Comparison of ENCODE assay signal across 7 mouse cellular contexts in genomic region chr8:3567641-3568371, GRCm38 (mm10). TPM values are rescaled to one million over a fixed set of nuclear protein-coding genes. Genes with fewer than 3 reads are reported as not detected.
DNase-seq lines count a peak whose midpoint lies in the region; ATAC-seq lines count a peak whose summit lies in the region.

Gene C330021F23Rik (plus strand): TSS chr8:3567990.

- peak within 1 kb of the TSS; percentile 52 for H3K9ac ChIP-seq in heart, embryonic 14.5 days (ENCODE audit: low read length)
- peak within 1 kb of the TSS; percentile 40; the same call in 1 of the 2 replicates for H3K9ac ChIP-seq in neural tube, embryonic 12.5 days

- peaks cover 22% of the 10 kb centered on the region for H3K4me1 ChIP-seq in embryonic facial prominence, embryonic 10.5 days
- peaks cover 0 to 4% of the 10 kb centered on the region in 2 experiments; a peak in 1 of 4 replicates for H3K4me1 ChIP-seq in heart, embryonic 14.5 days (ENCODE audit: control insufficient read depth in 2 of 2, insufficient read depth in 2 of 2, low read length in 2 of 2)
- peaks cover 6% of the 10 kb centered on the region; the same call in 1 of the 2 replicates for H3K4me1 ChIP-seq in neural tube, embryonic 12.5 days

- peak within 1 kb of the TSS; percentile 86 for H3K27ac ChIP-seq in embryonic facial prominence, embryonic 10.5 days (replicated peaks)
- H3K27ac ChIP-seq in heart, embryonic 14.5 days (replicated peaks in 1 of 2; ENCODE audit: control insufficient read depth in 1 of 2, insufficient read depth in 1 of 2, low read depth in 2 of 2, low read length in 2 of 2) = peak within 1 kb of the TSS in 1 of 2 experiments; percentile 6; a peak in 2 of 4 replicates
- H3K27ac ChIP-seq in neural tube, embryonic 12.5 days = no peak within 1 kb of the TSS

- H3K4me2 ChIP-seq in heart, embryonic 14.5 days (ENCODE audit: low read length) = peak within 1 kb of the TSS; percentile 60
- peak within 1 kb of the TSS; percentile 50 for H3K4me2 ChIP-seq in neural tube, embryonic 12.5 days (replicated peaks)

- intact Hi-C loops in left cerebral cortex, postnatal 4 days (cut with DNase I) = loop anchor here (10.0 kb wide), 1 partner anchor 107 kb away; the partner anchor contains the start of genes Fcor and Trappc5

- 2% methylated on average over 12 of the region's 12 CpGs for WGBS in embryonic facial prominence, embryonic 10.5 days
- WGBS in heart, embryonic 14.5 days = 3% methylated on average over 12 of the region's 12 CpGs
- under 1% methylated on average over 12 of the region's 12 CpGs for WGBS in neural tube, embryonic 12.5 days

- H3K4me3 ChIP-seq in embryonic facial prominence, embryonic 10.5 days = peak within 1 kb of the TSS; percentile 53
- peak within 1 kb of the TSS; percentile 23 to 24 for H3K4me3 ChIP-seq in heart, embryonic 14.5 days (ENCODE audit: control insufficient read depth in 1 of 2, insufficient read depth in 1 of 2, low read depth in 1 of 2, low read length in 2 of 2)
- H3K4me3 ChIP-seq in neural tube, embryonic 12.5 days = peak within 1 kb of the TSS; percentile 11

- H3K27me3 ChIP-seq in embryonic facial prominence, embryonic 10.5 days (replicated peaks; ENCODE audit: low read depth, poor library complexity, severe bottlenecking) = no peaks in the 10 kb centered on the region
- H3K27me3 ChIP-seq in heart, embryonic 14.5 days (ENCODE audit: control insufficient read depth, insufficient read depth, low read length) = no peaks in the 10 kb centered on the region
- no peaks in the 10 kb centered on the region for H3K27me3 ChIP-seq in neural tube, embryonic 12.5 days (replicated peaks)

- peak; percentile 64 for DNase-seq in embryonic facial prominence, embryonic 10.5 days (ENCODE audit: low spot score)
- DNase-seq in kidney, postnatal 14 days = peak; percentile 69
- DNase-seq in frontal cortex, postnatal 36 days (ENCODE audit: low spot score in 2 of 2) = no peak
- no peak for DNase-seq in urinary bladder, adult 2 months (ENCODE audit: low spot score)
- DNase-seq in left cerebral cortex, postnatal 4 days = no peak

- ATAC-seq in heart, embryonic 14.5 days (ENCODE audit: insufficient number of reproducible peaks, insufficient read depth, low FRiP score, low read depth) = 0 out of 2 replicates have a peak, but pooled peaks have one; percentile 43
- peak; percentile 79; the same call in 1 of the 2 replicates for ATAC-seq in neural tube, embryonic 12.5 days (ENCODE audit: low FRiP score, low read depth)

- no peaks in the 10 kb centered on the region for H3K36me3 ChIP-seq in embryonic facial prominence, embryonic 10.5 days (replicated peaks)
- H3K36me3 ChIP-seq in heart, embryonic 14.5 days (ENCODE audit: control insufficient read depth, insufficient read depth, low read length) = no peaks in the 10 kb centered on the region
- no peaks in the 10 kb centered on the region for H3K36me3 ChIP-seq in neural tube, embryonic 12.5 days

- H3K9me3 ChIP-seq in embryonic facial prominence, embryonic 10.5 days = no peaks in the 10 kb centered on the region
- H3K9me3 ChIP-seq in heart, embryonic 14.5 days (ENCODE audit: control insufficient read depth, low read length) = no peaks in the 10 kb centered on the region
- no peaks in the 10 kb centered on the region for H3K9me3 ChIP-seq in neural tube, embryonic 12.5 days

RNA-seq across cellular contexts. Expression of gene C330021F23Rik, which starts in this region (rescaled TPM):
- 6.8 and 7.1 TPM in 2 replicates for polyA plus RNA-seq in embryonic facial prominence, embryonic 10.5 days (2016; fragmentation: Nextera tagmentation; extraction: Ambion mirVana)
- 5.1 and 8.5 TPM in 2 replicates for polyA plus RNA-seq in heart, embryonic 14.5 days (2014; fragmentation: Nextera tagmentation; extraction: Ambion mirVana)
- 1.3 and 1.8 TPM in 2 replicates for polyA plus RNA-seq in neural tube, embryonic 12.5 days (2016; fragmentation: Nextera tagmentation; extraction: Ambion mirVana)
- 0.18 and 0.33 TPM in 2 replicates for polyA plus RNA-seq in urinary bladder, adult 2 months (2012; rRNA removed)
- total RNA-seq in left cerebral cortex, postnatal 4 days (2021) = not detected

Comparison
In these comparisons a context has a peak if more than half of its experiments do, and no peak if none do; other contexts are left out.
1. DNase-seq: peak in embryonic facial prominence, embryonic 10.5 days (single experiment) and kidney, postnatal 14 days (single experiment); none in frontal cortex, postnatal 36 days (0 of 2), urinary bladder, adult 2 months (single experiment) and left cerebral cortex, postnatal 4 days (single experiment).
2. Peak in every context shown above with its lines, with median percentiles within 50 percentile points of each other: H3K4me3 ChIP-seq.